Mouse (Mus musculus): ENCODE results near the gene Zbtb20. TPM values are rescaled to one million over a fixed set of nuclear protein-coding genes. Genes with fewer than 3 reads are reported as not detected.

Gene Zbtb20
- polyA plus RNA-seq, 1 experiment = 13.7 TPM

GRCm38 (mm10) chr16:42908381-42908780 is 32.7 kb downstream of the Zbtb20 start:
- no peak overlapping the region for H3K4me3 ChIP-seq (ENCODE audit: insufficient read depth, low read length)
- H3K4me1 ChIP-seq (ENCODE audit: control insufficient read depth, insufficient read depth, low read length) = no peaks in the 10 kb centered on the region
- no peak overlapping the region for H3K27ac ChIP-seq (ENCODE audit: insufficient read depth, low read length)
- TF ChIP-seq POLR2A (IDR thresholded peaks at IDR 0.05; ENCODE audit: low read depth, low read length) (no peak), CTCF (IDR thresholded peaks at IDR 0.05; ENCODE audit: borderline replicate concordance, insufficient read depth, low read length) (no peak)

- Histone ChIP-seq H3K4me1 (ENCODE audit: control insufficient read depth, insufficient read depth, low read length) (no peaks in the 10 kb centered on the region), H3K4me3 (ENCODE audit: insufficient read depth, low read length) (no peak overlapping the region), H3K27ac (ENCODE audit: insufficient read depth, low read length) (no peak overlapping the region)
- no peak for TF ChIP-seq POLR2A (IDR thresholded peaks at IDR 0.05; ENCODE audit: low read depth, low read length)
- no peak for TF ChIP-seq CTCF (IDR thresholded peaks at IDR 0.05; ENCODE audit: borderline replicate concordance, insufficient read depth, low read length)
Measured at GRCm38 (mm10) chr16:42908896-42909295, 33.2 kb downstream of the Zbtb20 start.

- no peak for TF ChIP-seq POLR2A (IDR thresholded peaks at IDR 0.05; ENCODE audit: low read depth, low read length)
- TF ChIP-seq CTCF (IDR thresholded peaks at IDR 0.05; ENCODE audit: borderline replicate concordance, insufficient read depth, low read length) = no peak
Measured at GRCm38 (mm10) chr16:42910016-42910415, 34.3 kb downstream of the Zbtb20 start.

GRCm38 (mm10) chr16:42910716-42911115 is 35.0 kb downstream of the Zbtb20 start:
- H3K4me1 ChIP-seq (ENCODE audit: control insufficient read depth, insufficient read depth, low read length) = no peaks in the 10 kb centered on the region
- no peak overlapping the region for H3K4me3 ChIP-seq (ENCODE audit: insufficient read depth, low read length)
- no peak overlapping the region for H3K27ac ChIP-seq (ENCODE audit: insufficient read depth, low read length)
- no peak for TF ChIP-seq CTCF (IDR thresholded peaks at IDR 0.05; ENCODE audit: borderline replicate concordance, insufficient read depth, low read length)
- no peak for TF ChIP-seq POLR2A (IDR thresholded peaks at IDR 0.05; ENCODE audit: low read depth, low read length)

More at GRCm38 (mm10) chr16:42910016-42910415, 34.3 kb downstream of the Zbtb20 start:
- H3K4me3 ChIP-seq (ENCODE audit: insufficient read depth, low read length) = no peak overlapping the region
- peak overlapping the region; percentile 90 for H3K27ac ChIP-seq (ENCODE audit: insufficient read depth, low read length)
- H3K4me1 ChIP-seq (ENCODE audit: control insufficient read depth, insufficient read depth, low read length) = no peaks in the 10 kb centered on the region

GRCm38 (mm10) chr16:42911326-42911725 is 35.6 kb downstream of the Zbtb20 start:
- TF ChIP-seq CTCF (IDR thresholded peaks at IDR 0.05; ENCODE audit: borderline replicate concordance, insufficient read depth, low read length) (no peak), POLR2A (IDR thresholded peaks at IDR 0.05; ENCODE audit: low read depth, low read length) (no peak)
- no peak overlapping the region for H3K27ac ChIP-seq (ENCODE audit: insufficient read depth, low read length)
- no peak overlapping the region for H3K4me3 ChIP-seq (ENCODE audit: insufficient read depth, low read length)
- H3K4me1 ChIP-seq (ENCODE audit: control insufficient read depth, insufficient read depth, low read length) = no peaks in the 10 kb centered on the region

- Histone ChIP-seq H3K27ac (ENCODE audit: insufficient read depth, low read length) (no peak overlapping the region), H3K4me3 (ENCODE audit: insufficient read depth, low read length) (no peak overlapping the region), H3K4me1 (ENCODE audit: control insufficient read depth, insufficient read depth, low read length) (no peaks in the 10 kb centered on the region)
- no peak for TF ChIP-seq POLR2A (IDR thresholded peaks at IDR 0.05; ENCODE audit: low read depth, low read length)
- TF ChIP-seq CTCF (IDR thresholded peaks at IDR 0.05; ENCODE audit: borderline replicate concordance, insufficient read depth, low read length) = no peak
Measured at GRCm38 (mm10) chr16:42911815-42912214, 36.1 kb downstream of the Zbtb20 start.

- Histone ChIP-seq H3K4me3 (ENCODE audit: insufficient read depth, low read length) (no peak overlapping the region), H3K4me1 (ENCODE audit: control insufficient read depth, insufficient read depth, low read length) (no peaks in the 10 kb centered on the region), H3K27ac (ENCODE audit: insufficient read depth, low read length) (no peak overlapping the region)
- TF ChIP-seq CTCF (IDR thresholded peaks at IDR 0.05; ENCODE audit: borderline replicate concordance, insufficient read depth, low read length) (no peak), POLR2A (IDR thresholded peaks at IDR 0.05; ENCODE audit: low read depth, low read length) (no peak)
Measured at GRCm38 (mm10) chr16:42913291-42913690, 37.6 kb downstream of the Zbtb20 start.

GRCm38 (mm10) chr16:42914457-42915085 is 38.9 kb downstream of the Zbtb20 start:
- Histone ChIP-seq H3K4me1 (ENCODE audit: control insufficient read depth, insufficient read depth, low read length) (no peaks in the 10 kb centered on the region), H3K4me3 (ENCODE audit: insufficient read depth, low read length) (no peak overlapping the region), H3K27ac (ENCODE audit: insufficient read depth, low read length) (no peak overlapping the region)
- TF ChIP-seq CTCF (IDR thresholded peaks at IDR 0.05; ENCODE audit: borderline replicate concordance, insufficient read depth, low read length) (peak; percentile 55; the same call in 1 of the 2 replicates), POLR2A (IDR thresholded peaks at IDR 0.05; ENCODE audit: low read depth, low read length) (no peak)

GRCm38 (mm10) chr16:42919992-42920760 is 44.5 kb downstream of the Zbtb20 start:
- Histone ChIP-seq H3K27ac (ENCODE audit: insufficient read depth, low read length) (no peak overlapping the region), H3K4me3 (ENCODE audit: insufficient read depth, low read length) (no peak overlapping the region), H3K4me1 (ENCODE audit: control insufficient read depth, insufficient read depth, low read length) (no peaks in the 10 kb centered on the region)
- no peak for TF ChIP-seq POLR2A (IDR thresholded peaks at IDR 0.05; ENCODE audit: low read depth, low read length)
- no peak for TF ChIP-seq CTCF (IDR thresholded peaks at IDR 0.05; ENCODE audit: borderline replicate concordance, insufficient read depth, low read length)

GRCm38 (mm10) chr16:42921436-42921835 is 45.8 kb downstream of the Zbtb20 start:
- TF ChIP-seq CTCF (IDR thresholded peaks at IDR 0.05; ENCODE audit: borderline replicate concordance, insufficient read depth, low read length) (no peak), POLR2A (IDR thresholded peaks at IDR 0.05; ENCODE audit: low read depth, low read length) (no peak)
- Histone ChIP-seq H3K4me3 (ENCODE audit: insufficient read depth, low read length) (no peak overlapping the region), H3K4me1 (ENCODE audit: control insufficient read depth, insufficient read depth, low read length) (no peaks in the 10 kb centered on the region), H3K27ac (ENCODE audit: insufficient read depth, low read length) (no peak overlapping the region)
